Mouse (Mus musculus) hindbrain, embryonic 11.5 days (tissue): ENCODE data around the gene Tnip1. TPM values are rescaled to one million over a fixed set of nuclear protein-coding genes. Genes with fewer than 3 reads are reported as not detected.

Experiments
- ATAC-seq: fragments of 200-750 bp; cut with Nextera tagmentation; 2 replicates; pipeline ENCODE4 v1.8.0; 2017; ENCODE audit warnings: mild to moderate bottlenecking, moderate TSS enrichment, moderate library complexity; ENCODE audit not compliant: low FRiP score
- DNase-seq: peaks from one replicate; pipeline ENCODE4 v3.0.0-alpha.2; 2015; ENCODE audit warnings: low spot score
- H3K27ac ChIP-seq: fragments of 300-500 bp; sonication (generic); 2 replicates; pipeline ENCODE4 v1.5.1; 2014; ENCODE audit warnings: mild to moderate bottlenecking, low read depth, low read length
- H3K27me3 ChIP-seq: fragments of 300-500 bp; sonication (generic); 2 replicates; pipeline ENCODE4 v1.6.1; 2014; ENCODE audit warnings: mild to moderate bottlenecking, low read length, moderate library complexity, mixed read lengths; ENCODE audit not compliant: control insufficient read depth, insufficient read depth
- H3K36me3 ChIP-seq: fragments of 300-500 bp; sonication (generic); 2 replicates; pipeline ENCODE4 v1.6.1; 2014; ENCODE audit warnings: mild to moderate bottlenecking, low read length, moderate library complexity, mixed read lengths; ENCODE audit not compliant: control insufficient read depth, insufficient read depth
- H3K4me1 ChIP-seq: fragments of 300-500 bp; sonication (generic); replicated peaks from 2 replicates; pipeline ENCODE4 v1.6.1; 2014; ENCODE audit warnings: low read length, mixed read lengths; ENCODE audit not compliant: control insufficient read depth, insufficient read depth
- H3K4me2 ChIP-seq: fragments of 300-500 bp; sonication (generic); replicated peaks from 2 replicates; pipeline ENCODE4 v1.6.1; 2014; ENCODE audit warnings: mild to moderate bottlenecking, low read depth, low read length
- H3K4me3 ChIP-seq: fragments of 300-500 bp; sonication (generic); 2 replicates; pipeline ENCODE4 v1.5.1; 2014; ENCODE audit warnings: low read depth, low read length
- H3K9ac ChIP-seq: fragments of 300-500 bp; sonication (generic); 2 replicates; pipeline ENCODE4 v1.6.1; 2014; ENCODE audit warnings: low read depth, low read length
- H3K9me3 ChIP-seq: fragments of 300-500 bp; sonication (generic); 2 replicates; pipeline ENCODE4 v1.6.1; 2016; ENCODE audit warnings: low read length; ENCODE audit not compliant: control insufficient read depth
- WGBS: fragments of 180-500 bp; shearing (Covaris S2); extraction: QIAGEN DNeasy Blood & Tissue Kit; methylation state at CpG from one replicate; pipeline ENCODE4 v1.1.7; 2014; 5-methylcytosine and 5-hydroxymethylcytosine counted together
- polyA plus RNA-seq: library from polyadenylated mRNA; unstranded; fragments of >200 nt; fragmentation: Nextera tagmentation; extraction: Ambion mirVana; gene quantifications from 2 replicates; pipeline ENCODE4 v1.2.1, GENCODE M21; 2014

Gene Tnip1
- polyA plus RNA-seq, 1 experiment from 2014 or later, result 10.3 TPM

DNA sequence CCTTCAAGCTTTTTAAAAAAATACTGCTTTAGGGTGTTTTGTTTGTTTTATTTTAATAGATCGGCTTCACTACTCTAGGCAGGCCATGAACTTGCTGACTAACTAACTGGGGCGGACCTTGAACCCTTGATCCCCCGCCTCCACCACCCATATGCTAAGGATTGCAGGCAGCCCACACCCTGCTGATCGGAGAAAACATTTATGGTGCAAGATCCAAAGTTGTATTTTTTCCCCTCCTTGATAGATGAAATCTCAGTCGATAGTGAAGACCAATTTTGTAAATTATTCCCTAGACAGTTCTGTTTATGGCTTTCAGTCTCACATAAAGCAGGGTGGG is 95.7 kb downstream of the Tnip1 start:
- DNase-seq (no peak), ATAC-seq (0 out of 2 replicates have a peak, but pooled peaks have one; percentile 36)
- Histone ChIP-seq H3K4me1 (0 out of 2 replicates have a peak, but pooled peaks cover 2% of the 10 kb centered on the region), H3K9ac (peak overlapping the region; percentile 98), H3K27me3 (no peaks in the 10 kb centered on the region), H3K4me2 (peak overlapping the region; percentile 54), H3K27ac (peak overlapping the region; percentile 93; the same call in 1 of the 2 replicates), H3K4me3 (peak overlapping the region; percentile 95), H3K36me3 (peaks cover 10% of the 10 kb centered on the region), H3K9me3 (no peaks in the 10 kb centered on the region)
- 3% methylated on average over 5 of the region's 5 CpGs for WGBS

- H3K4me3 ChIP-seq, result peak within 1 kb of the TSS; percentile 95
- H3K9ac ChIP-seq, result peak within 1 kb of the TSS; percentile 98
- 0 out of 2 replicates have a peak, but pooled peaks cover 2% of the 10 kb centered on the region for H3K4me1 ChIP-seq
- peaks cover 6% of the 10 kb centered on the region for H3K36me3 ChIP-seq
- H3K9me3 ChIP-seq, result no peaks in the 10 kb centered on the region
- peak within 1 kb of the TSS; percentile 54 for H3K4me2 ChIP-seq
- ATAC-seq (peak; percentile 86), DNase-seq (peak; percentile 96)
- no peaks in the 10 kb centered on the region for H3K27me3 ChIP-seq
- under 1% methylated on average over 82 of the region's 107 CpGs for WGBS
- H3K27ac ChIP-seq, result peak within 1 kb of the TSS; percentile 93
These were observed 96.3 kb downstream of the Tnip1 start, which contains the start of gene Hint1 for GRCm38 (mm10) chr11:54866119-54867048. Gene Hint1, plus strand, starts transcription at chr11:54866383.

- no peaks in the 10 kb centered on the region for H3K27me3 ChIP-seq
- peak overlapping the region; percentile 95 for H3K4me3 ChIP-seq
- no peaks in the 10 kb centered on the region for H3K9me3 ChIP-seq
- H3K27ac ChIP-seq, result peak overlapping the region; percentile 93; the same call in 1 of the 2 replicates
- 75% methylated on average over 6 of the region's 6 CpGs for WGBS
- DNase-seq (no peak), ATAC-seq (0 out of 2 replicates have a peak, but pooled peaks have one; percentile 2)
- H3K9ac ChIP-seq, result no peak overlapping the region; the same call in 1 of the 2 replicates
- H3K36me3 ChIP-seq, result peaks cover 3% of the 10 kb centered on the region; the same call in 1 of the 2 replicates
- H3K4me1 ChIP-seq, result 0 out of 2 replicates have a peak, but pooled peaks cover 2% of the 10 kb centered on the region
- peak overlapping the region; percentile 54 for H3K4me2 ChIP-seq
These were observed 97.2 kb downstream of the Tnip1 start for GRCm38 (mm10) chr11:54865330-54866085.

GRCm38 (mm10) chr11:54862621-54863520 is 99.8 kb downstream of the Tnip1 start:
- Histone ChIP-seq H3K9ac (no peak overlapping the region), H3K27ac (no peak overlapping the region), H3K27me3 (no peaks in the 10 kb centered on the region), H3K4me2 (no peak overlapping the region), H3K4me3 (no peak overlapping the region), H3K36me3 (no peaks in the 10 kb centered on the region), H3K4me1 (0 out of 2 replicates have a peak, but pooled peaks cover 2% of the 10 kb centered on the region), H3K9me3 (no peaks in the 10 kb centered on the region)
- DNase-seq, result peak; percentile 68
- no peak for ATAC-seq
- 47% methylated on average over 10 of the region's 10 CpGs for WGBS

DNA sequence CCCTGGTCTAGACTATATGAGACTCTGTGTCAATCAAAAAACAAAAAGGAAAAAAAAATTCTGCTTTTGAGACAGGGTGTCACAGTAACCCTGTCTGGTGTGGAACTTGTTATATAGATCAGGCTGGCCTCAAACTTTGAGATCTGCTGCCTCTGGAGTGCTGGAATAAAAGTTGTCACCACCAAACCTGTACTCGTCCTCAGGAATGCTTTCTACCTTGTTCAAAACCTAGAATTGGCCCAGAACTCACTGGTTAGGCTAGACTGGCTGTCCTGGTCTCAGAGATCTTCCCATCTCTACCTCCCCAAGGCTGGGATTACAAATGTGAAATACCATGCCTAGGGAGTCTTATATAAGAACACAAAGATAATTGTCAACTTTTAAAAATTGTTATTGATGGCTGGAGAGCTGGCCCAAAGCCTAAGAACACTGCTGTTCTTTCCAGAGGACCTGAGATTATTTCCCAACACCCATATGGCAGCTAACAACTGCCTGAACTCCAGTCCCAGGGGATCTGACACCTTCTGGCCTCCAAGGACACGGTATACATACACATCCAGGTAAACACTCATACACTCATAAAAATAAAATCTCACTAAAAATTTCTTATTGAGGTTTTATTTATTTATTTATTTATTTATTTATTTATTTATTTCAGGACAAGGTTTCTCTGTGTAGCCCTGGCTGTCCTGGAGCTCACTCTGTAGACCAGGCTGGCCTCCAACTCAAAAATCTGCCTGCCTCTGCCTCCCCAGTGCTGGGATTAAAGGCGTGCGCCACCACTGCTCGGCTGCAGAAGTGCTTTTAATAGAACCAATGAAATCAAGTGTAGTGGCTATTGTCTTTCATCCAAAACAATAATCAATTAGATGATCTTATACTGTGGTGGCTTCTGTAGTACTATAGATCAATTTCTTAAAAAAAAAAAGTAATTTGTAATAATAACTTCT is 101.0 kb downstream of the Tnip1 start:
- H3K27ac ChIP-seq, result no peak overlapping the region
- H3K4me1 ChIP-seq, result no peaks in the 10 kb centered on the region
- no peak for ATAC-seq
- WGBS, result 89% methylated on average over 5 of the region's 5 CpGs
- H3K9ac ChIP-seq, result no peak overlapping the region
- peak overlapping the region; percentile 53; the same call in 1 of the 2 replicates for H3K4me3 ChIP-seq
- no peaks in the 10 kb centered on the region for H3K9me3 ChIP-seq
- no peaks in the 10 kb centered on the region for H3K27me3 ChIP-seq
- H3K4me2 ChIP-seq, result 0 out of 2 replicates have a peak overlapping the region, but pooled peaks have one; percentile 50
- no peak for DNase-seq
- no peaks in the 10 kb centered on the region for H3K36me3 ChIP-seq

Other genes with a start within 250 kb of the Tnip1 start
- gene Cdc42se2, start 175.2 kb downstream of the Tnip1 start, polyA plus RNA-seq, result 245 and 257 TPM in 2 replicates
- gene Lyrm7, start 102.0 kb downstream of the Tnip1 start, polyA plus RNA-seq, result 9.7 and 11.2 TPM in 2 replicates
- 654 and 669 TPM in 2 replicates for gene Hint1, start 96.5 kb downstream of the Tnip1 start, polyA plus RNA-seq
- gene Gpx3, start 60.5 kb downstream of the Tnip1 start, polyA plus RNA-seq, result 91.4 and 114 TPM in 2 replicates
- 90.2 and 91.6 TPM in 2 replicates for gene Anxa6, start 70.5 kb upstream of the Tnip1 start, polyA plus RNA-seq
- gene Ccdc69, start 115.2 kb upstream of the Tnip1 start, polyA plus RNA-seq, result 0.36 and 1.1 TPM in 2 replicates
- gene Gm2a, start 135.2 kb upstream of the Tnip1 start, polyA plus RNA-seq, result 14.1 and 15.6 TPM in 2 replicates
- not detected in 2 replicates for gene Slc36a3, start 188.8 kb upstream of the Tnip1 start, polyA plus RNA-seq
- gene Slc36a2, start 222.2 kb upstream of the Tnip1 start, polyA plus RNA-seq, result 0.65 and 0.67 TPM in 2 replicates
- 2.0 and 3.2 TPM in 2 replicates for gene Slc36a1, start 241.4 kb upstream of the Tnip1 start, polyA plus RNA-seq